Mouse (Mus musculus) brain, adult 2 months (tissue): Measurements from ENCODE around the gene Vmn2r24.
"Not testable (repeated sequence)": the region's sequence is repeated elsewhere in the genome, so short reads cannot be mapped to it uniquely, and the experiment has no call there.

Experiments
- DNase-seq: peaks from one replicate; pipeline ENCODE4 v3.0.0; 2011; ENCODE audit warnings: low read depth, low spot score

The Vmn2r24 gene

DNA sequence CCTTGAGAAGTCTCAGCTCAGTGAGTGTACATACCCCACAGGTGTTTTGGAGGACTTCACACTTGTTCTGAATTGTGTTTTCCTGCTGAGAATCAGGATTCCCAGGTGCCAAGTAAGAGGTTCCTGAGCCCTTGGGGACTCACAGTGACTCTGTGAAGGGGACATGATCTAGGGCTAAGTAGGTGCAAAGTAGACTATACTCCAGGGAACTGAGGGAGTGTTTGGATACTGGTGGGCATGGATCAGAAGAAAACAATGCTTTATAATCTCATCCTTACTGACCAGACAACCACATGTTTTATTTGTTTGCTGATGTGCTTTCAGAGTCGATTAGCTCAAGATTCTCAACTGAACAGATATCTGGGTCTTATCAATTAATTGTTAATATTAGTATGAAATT, at the start of gene Vmn2r24:
Gene Vmn2r24, plus strand, starts transcription at position 301 of the 400 bp plus-strand sequence.
- DNase-seq = no peak

DNA sequence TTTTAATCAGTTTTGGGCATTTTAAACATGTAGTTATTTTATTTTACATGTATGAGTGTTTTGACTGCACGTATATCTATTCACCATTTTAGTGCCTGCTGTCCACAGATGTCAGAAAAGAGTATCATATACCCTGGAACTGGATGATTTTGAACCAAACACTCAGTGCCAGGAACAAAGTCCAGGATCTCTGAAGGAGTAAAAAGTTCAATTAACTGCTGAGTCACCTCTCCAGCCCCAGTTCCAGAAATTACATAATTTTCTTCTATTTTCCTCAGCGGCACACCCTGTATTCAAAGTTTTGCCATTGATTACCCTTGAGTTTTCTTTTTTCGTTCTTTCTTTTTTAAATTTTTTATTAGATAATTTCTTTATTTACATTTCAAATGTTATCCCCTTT, 8.6 kb upstream of the Vmn2r24 start:
- no peak for DNase-seq

DNA sequence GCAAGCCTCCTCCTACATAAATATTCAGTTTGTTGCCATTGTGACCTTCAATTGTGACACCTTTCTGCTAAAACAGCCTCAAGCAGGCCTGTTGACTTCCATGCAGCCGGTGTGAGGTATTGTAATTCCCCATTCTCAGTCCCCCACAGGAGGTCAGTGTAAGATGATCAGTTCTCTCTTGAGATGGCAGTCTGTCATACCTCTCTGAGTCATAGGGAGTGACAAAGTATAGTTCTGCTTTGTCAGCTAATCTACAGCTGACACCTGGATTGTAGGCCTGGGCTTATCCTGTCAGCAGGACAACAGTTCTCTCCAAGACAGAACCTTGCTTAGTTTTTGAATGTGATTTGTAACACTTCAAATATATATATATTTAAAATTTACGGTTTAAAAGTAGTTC, 6.2 kb downstream of the Vmn2r24 start:
- no peak for DNase-seq

DNA sequence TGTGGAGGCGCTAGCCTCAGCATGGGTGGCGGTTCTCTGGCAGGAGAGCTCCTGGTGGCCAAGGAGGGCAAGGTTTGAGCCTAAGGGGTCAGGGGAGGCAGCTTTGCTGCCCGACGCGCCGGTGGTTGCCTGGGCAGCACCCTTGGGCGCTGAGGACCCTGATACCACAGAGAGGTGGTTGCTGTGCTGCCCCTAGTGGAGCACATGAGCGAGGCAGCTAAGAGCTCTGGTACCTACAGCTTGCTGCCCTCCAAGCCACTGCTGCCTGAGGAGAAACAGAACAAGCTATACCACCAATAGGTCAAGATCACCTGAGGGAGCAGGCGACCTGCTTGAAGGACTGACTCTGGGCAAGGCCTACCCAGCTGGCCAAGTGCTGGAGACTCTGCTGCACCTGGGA, 15.1 kb downstream of the Vmn2r24 start:
- DNase-seq = no peak

DNA sequence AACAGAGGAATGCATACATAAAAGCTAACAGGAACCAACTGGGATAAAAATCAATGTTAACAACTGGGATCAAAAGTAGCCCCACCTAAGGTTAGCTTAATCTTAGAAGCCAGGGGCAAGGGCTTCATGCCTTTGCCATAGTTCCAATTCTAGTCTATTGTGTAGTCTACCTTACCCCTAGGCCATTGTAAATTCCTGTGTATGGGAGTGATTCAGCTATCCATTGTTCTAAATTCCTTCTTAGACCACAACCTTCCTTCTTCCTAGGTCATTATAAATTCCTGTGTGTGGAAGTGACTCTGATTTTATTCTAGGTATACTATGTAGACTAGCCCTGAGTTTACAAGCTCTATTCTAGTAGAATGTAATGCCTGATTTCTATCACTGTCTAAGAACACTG, 31.6 kb downstream of the Vmn2r24 start:
- not testable (repeated sequence) for DNase-seq

DNA sequence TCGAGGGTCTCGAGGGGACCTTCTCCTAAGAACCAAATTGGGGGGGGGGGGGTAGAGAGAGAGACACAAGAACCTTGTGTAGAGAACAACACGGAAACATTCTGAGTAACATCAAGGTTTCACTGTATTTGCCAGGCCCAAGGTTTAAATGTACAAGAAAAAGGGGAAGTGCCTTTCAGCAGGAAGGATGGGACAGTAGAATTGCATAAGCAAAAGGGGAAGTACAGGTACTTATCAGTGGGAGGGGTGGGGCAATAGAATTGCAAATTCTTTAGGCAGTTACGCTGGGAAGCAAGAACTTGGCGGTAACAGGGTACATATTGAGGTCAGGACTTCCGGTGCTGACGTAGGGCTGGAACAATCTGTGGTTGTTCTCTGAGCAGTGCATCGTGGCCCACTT, 41.3 kb downstream of the Vmn2r24 start:
- no peak for DNase-seq

DNA sequence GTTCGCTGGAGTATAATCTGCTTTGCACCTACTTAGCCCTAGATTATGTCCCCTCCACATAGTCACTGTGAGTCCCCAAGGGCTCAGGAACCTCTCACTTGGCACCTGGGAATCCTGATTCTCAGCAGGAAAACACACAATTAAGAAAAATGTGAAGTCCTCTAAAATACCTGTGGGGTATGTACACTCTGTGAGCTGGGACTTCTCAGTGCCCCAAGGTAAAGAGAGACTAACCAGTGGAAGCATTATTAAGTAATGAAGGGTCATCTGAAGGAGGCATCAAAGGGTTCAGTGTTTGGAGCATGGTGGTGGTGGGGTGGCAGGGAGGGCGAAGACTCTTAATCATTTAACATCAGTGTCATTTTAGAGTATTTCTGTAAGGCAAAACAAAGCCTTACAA, 74.7 kb downstream of the Vmn2r24 start, which contains the start of gene Vmn2r25:
Gene Vmn2r25, minus strand, starts transcription at position 101 of the 400 bp plus-strand sequence.
- DNase-seq = not testable (repeated sequence)
